Mouse (Mus musculus): Measurements from ENCODE around the gene Ripor2. TPM values are rescaled to one million over a fixed set of nuclear protein-coding genes. Genes with fewer than 3 reads are reported as not detected.

Gene Ripor2
- total RNA-seq, 2 experiments from 2014 or later: 62.5 to 68.3 TPM

GRCm38 (mm10) chr13:24608709-24609108, 26.7 kb downstream of the Ripor2 start:
- no peak overlapping the region for H3K4me3 ChIP-seq
- intact Hi-C loops (cut with DNase I): loop anchor here (5.0 kb wide), 1 partner anchor 79 kb away; no protein-coding TSS in a partner anchor
- TF ChIP-seq CTCF (IDR thresholded peaks at IDR 0.05): no peak

DNA sequence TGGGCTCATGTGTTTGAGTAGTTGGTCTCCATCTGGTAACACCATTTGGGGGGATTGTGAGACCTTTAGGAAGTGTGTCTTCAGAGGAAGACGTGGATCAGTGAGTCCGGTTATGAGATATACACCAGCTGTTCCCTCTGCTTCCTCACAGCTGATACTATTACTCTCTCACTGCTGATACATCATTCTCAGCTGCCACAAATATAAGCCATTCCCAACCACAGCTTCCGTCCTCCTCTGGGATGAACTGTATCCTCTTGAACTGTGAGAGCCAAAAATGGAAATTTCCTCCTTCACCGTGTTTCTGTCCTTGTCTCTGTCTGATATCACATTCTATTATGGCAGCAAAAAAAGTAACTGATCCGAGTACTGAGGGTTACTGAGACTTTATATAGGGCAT, 28.9 kb downstream of the Ripor2 start:
- no peak for TF ChIP-seq CTCF (IDR thresholded peaks at IDR 0.05)
- Histone ChIP-seq H3K27ac (no peak overlapping the region), H3K4me3 (no peak overlapping the region)
- intact Hi-C loops (cut with DNase I): no loop called here
- DNase-seq (ENCODE audit: extremely low spot score in 1 of 2, low spot score in 2 of 2): no peak

More at GRCm38 (mm10) chr13:24608709-24609108, 26.7 kb downstream of the Ripor2 start:
- no peak for DNase-seq (ENCODE audit: extremely low spot score in 1 of 2, low spot score in 2 of 2)
- H3K27ac ChIP-seq: no peak overlapping the region

GRCm38 (mm10) chr13:24613031-24613430, 31.0 kb downstream of the Ripor2 start:
- no peak overlapping the region for H3K4me3 ChIP-seq
- no peak for TF ChIP-seq CTCF (IDR thresholded peaks at IDR 0.05)
- DNase-seq (ENCODE audit: extremely low spot score in 1 of 2, low spot score in 2 of 2): no peak
- no peak overlapping the region for H3K27ac ChIP-seq
- intact Hi-C loops (cut with DNase I): no loop called here

- Histone ChIP-seq H3K27ac (no peak overlapping the region), H3K4me3 (no peak overlapping the region)
- intact Hi-C loops (cut with DNase I): no loop called here
- DNase-seq (ENCODE audit: extremely low spot score in 1 of 2, low spot score in 2 of 2): no peak
- TF ChIP-seq CTCF (IDR thresholded peaks at IDR 0.05): no peak
These were observed 31.4 kb downstream of the Ripor2 start for GRCm38 (mm10) chr13:24613433-24613832.

GRCm38 (mm10) chr13:24613927-24614780, 32.2 kb downstream of the Ripor2 start:
- Histone ChIP-seq H3K27ac (no peak overlapping the region), H3K4me3 (no peak overlapping the region)
- TF ChIP-seq CTCF (IDR thresholded peaks at IDR 0.05): no peak
- no peak for DNase-seq (ENCODE audit: extremely low spot score in 1 of 2, low spot score in 2 of 2)
- intact Hi-C loops (cut with DNase I): no loop called here

DNA sequence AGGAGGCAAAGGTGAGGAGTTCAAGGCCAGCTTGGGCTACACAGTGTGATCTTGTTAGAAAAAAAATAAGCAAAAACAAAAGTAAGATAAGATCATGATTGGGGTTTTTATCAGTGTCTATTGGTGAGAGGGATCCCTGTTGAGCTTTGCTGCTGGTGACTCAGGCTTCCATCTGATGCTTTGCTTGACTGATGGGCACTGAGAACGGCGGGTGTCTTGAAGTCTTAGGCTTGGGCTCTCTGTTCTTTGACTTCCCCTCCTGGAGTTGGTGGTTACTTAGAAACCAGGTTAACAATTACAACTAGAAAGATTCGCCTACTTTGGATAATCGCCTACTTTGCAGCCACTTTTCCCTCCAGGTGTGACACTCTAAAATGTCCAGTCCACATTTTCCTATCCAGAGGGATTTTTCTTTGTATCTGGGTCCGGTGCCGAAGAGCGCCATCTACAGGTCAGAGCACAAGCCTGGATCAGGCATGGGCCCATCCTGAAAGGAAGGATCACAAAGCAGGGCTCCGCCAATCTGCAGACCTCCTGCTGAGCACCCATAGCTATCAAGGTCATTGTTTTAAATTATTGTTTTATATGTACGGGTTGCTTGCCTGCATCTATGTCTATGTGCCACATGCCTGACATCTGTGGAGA, 34.1 kb downstream of the Ripor2 start:
- Histone ChIP-seq H3K27ac (no peak overlapping the region), H3K4me3 (no peak overlapping the region)
- no peak for DNase-seq (ENCODE audit: extremely low spot score in 1 of 2, low spot score in 2 of 2)
- TF ChIP-seq CTCF (IDR thresholded peaks at IDR 0.05): peak; percentile 64
- intact Hi-C loops (cut with DNase I): loop anchor here (2.0 kb wide), 1 partner anchor 95 kb away; no protein-coding TSS in a partner anchor

DNA sequence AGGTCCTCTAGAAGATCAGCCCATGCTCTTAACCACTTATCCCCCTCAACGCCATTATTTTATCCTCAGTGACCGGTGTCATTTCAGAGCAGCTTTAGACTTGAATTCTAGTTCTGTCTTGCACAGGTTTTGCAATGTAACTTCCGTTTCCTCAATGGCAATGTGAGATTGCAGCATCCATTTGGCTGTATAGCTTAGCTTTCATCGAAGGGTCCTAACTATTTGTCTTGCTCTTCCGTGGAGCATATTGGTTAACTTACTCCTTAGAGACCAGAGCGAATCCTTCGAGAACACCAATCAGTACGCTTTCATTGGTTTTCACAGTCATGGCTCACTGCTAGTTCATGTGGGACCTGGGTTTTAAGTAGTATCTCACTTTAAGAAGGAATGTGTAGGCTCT, 34.7 kb downstream of the Ripor2 start:
- Histone ChIP-seq H3K27ac (no peak overlapping the region), H3K4me3 (no peak overlapping the region)
- intact Hi-C loops (cut with DNase I): loop anchor here (2.0 kb wide), 1 partner anchor 96 kb away; no protein-coding TSS in a partner anchor
- DNase-seq (ENCODE audit: extremely low spot score in 1 of 2, low spot score in 2 of 2): no peak
- TF ChIP-seq CTCF (IDR thresholded peaks at IDR 0.05): no peak

DNA sequence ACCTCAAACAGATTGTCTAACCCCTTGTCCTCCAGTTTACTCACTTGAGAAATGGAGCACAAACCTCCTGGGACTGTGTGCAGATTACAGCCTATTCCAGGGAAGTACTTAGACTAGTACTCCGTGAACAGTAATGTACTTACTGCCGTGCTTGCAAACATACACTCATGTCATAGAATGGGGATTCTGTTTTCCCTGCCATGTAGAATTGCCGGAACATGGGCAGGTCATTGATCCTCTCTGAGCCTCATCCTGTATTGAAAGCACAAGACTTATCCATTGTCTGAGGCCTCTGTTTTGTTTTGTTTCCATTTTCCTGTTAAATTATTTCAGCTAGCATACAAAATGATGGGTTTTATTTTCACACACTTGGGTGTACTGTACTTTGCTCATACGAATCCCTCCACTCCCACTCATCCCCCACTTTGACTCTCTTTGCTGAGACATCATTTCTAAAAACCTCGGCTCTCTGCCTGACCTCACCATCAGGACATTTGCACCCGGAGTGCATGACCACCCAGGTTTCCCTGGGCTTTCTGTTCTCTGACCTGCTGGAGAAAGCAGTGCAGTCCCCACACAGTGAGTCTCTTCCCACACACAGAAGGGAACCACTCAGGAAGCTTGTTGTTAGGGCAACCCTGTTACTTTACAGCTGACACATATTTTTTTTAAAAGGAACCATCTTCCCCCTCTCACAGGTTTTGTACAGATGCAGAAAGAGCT, 35.2 kb downstream of the Ripor2 start:
- DNase-seq (ENCODE audit: extremely low spot score in 1 of 2, low spot score in 2 of 2): no peak
- no peak overlapping the region; the same call in 1 of the 2 replicates for H3K27ac ChIP-seq
- H3K4me3 ChIP-seq: no peak overlapping the region
- intact Hi-C loops (cut with DNase I): loop anchor here (2.0 kb wide), 1 partner anchor 96 kb away; no protein-coding TSS in a partner anchor
- no peak for TF ChIP-seq CTCF (IDR thresholded peaks at IDR 0.05)

DNA sequence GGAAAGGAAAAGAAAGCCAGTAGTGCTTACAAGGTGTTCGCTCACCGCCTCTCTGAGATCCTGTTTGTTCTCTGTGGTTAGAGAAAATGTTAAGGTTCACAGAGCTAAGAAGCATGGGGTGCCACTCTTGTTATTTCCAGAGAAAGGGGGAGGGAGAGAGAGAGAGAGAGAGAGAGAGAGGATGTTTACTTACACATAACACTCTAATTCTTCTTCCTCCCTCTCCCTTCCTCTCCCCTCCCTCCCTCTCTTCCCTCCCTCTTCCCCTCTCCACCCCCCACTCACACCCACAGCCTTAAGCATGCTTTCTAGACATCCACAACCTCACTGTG, 35.8 kb downstream of the Ripor2 start:
- TF ChIP-seq CTCF (IDR thresholded peaks at IDR 0.05): no peak
- intact Hi-C loops (cut with DNase I): loop anchor here (2.0 kb wide), 1 partner anchor 97 kb away; no protein-coding TSS in a partner anchor
- Histone ChIP-seq H3K4me3 (no peak overlapping the region), H3K27ac (no peak overlapping the region)
- no peak for DNase-seq (ENCODE audit: extremely low spot score in 1 of 2, low spot score in 2 of 2)

GRCm38 (mm10) chr13:24619711-24620110, 37.7 kb downstream of the Ripor2 start:
- no peak overlapping the region for H3K27ac ChIP-seq
- no peak for DNase-seq (ENCODE audit: extremely low spot score in 1 of 2, low spot score in 2 of 2)
- H3K4me3 ChIP-seq: no peak overlapping the region
- TF ChIP-seq CTCF (IDR thresholded peaks at IDR 0.05): no peak
- intact Hi-C loops (cut with DNase I): no loop called here

- DNase-seq (ENCODE audit: extremely low spot score in 1 of 2, low spot score in 2 of 2): no peak
- Histone ChIP-seq H3K4me3 (no peak overlapping the region), H3K27ac (no peak overlapping the region)
- intact Hi-C loops (cut with DNase I): no loop called here
- TF ChIP-seq CTCF (IDR thresholded peaks at IDR 0.05): no peak
These were observed 38.5 kb downstream of the Ripor2 start for GRCm38 (mm10) chr13:24620439-24620838.

DNA sequence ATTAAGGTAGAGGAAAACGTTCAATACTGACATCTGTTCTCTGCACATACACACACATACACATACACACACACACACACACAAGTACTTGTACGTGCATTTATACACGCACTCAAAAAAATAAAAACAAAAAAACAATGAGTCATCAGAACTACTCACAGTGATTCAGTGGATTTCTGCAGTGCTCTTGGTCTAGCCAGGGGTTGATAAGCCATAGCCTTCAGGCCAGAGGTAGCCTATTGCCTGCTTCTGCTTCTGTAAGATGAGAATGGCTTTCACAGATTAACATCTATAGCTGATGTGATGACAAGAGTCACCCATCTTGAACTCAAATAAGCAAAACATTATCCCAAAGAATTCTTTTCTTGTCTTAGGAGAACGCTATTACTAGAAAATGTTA, 41.6 kb downstream of the Ripor2 start:
- no peak for TF ChIP-seq CTCF (IDR thresholded peaks at IDR 0.05)
- no peak overlapping the region for H3K27ac ChIP-seq
- DNase-seq (ENCODE audit: extremely low spot score in 1 of 2, low spot score in 2 of 2): no peak
- intact Hi-C loops (cut with DNase I): no loop called here
- H3K4me3 ChIP-seq: no peak overlapping the region
